Mouse (Mus musculus): ENCODE measurements at regions not wholly inside any gene's neighbourhood (a gene's known extent, or its start where the extent isn't known, plus 50 kb on each side); places are given as distances from the start of the nearest gene placed in this dataset.

DNA sequence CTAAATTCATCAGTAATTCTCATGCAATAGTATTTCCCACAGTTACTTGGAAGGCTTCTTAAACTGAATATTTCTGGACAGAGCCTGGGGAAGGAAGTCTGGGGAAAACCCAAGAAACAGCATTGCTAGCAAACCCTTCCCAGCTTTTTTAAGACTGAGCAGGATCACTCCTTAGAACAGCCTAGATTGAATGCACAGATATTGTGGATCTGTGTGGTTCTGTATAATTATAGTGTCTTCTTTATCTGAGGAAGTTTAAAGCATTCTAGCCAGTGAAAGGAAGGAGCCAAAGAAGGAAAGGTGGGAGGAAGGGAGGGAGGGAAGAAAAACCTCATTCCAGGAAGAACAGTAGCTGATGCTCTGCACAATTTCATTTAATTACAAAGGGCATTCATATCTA, 669.0 kb upstream of the B3galt2 start:
- TF ChIP-seq EP300 (IDR thresholded peaks at IDR 0.05; ENCODE audit: low read depth): no peak
- TF ChIP-seq CTCF (IDR thresholded peaks at IDR 0.05; ENCODE audit: low read depth): no peak
